Mouse (Mus musculus): ENCODE measurements around the gene Armcx3. TPM values are rescaled to one million over a fixed set of nuclear protein-coding genes. Genes with fewer than 3 reads are reported as not detected.
"Not testable (repeated sequence)": the region's sequence is repeated elsewhere in the genome, so short reads cannot be mapped to it uniquely, and the experiment has no call there.

The Armcx3 gene
- 0.42 TPM in 2 replicates for polyA plus RNA-seq (2012; rRNA removed)

- H3K36me3 ChIP-seq (ENCODE audit: control insufficient read depth, insufficient read depth, low read length) = no peaks in the 10 kb centered on the region
- 14% methylated on average over 46 of the region's 46 CpGs for WGBS
- TF ChIP-seq POLR2A (IDR thresholded peaks at IDR 0.05; ENCODE audit: low read depth, low read length) = no peak
- TF ChIP-seq CTCF (IDR thresholded peaks at IDR 0.05; ENCODE audit: extremely low read depth, insufficient read length, insufficient replicate concordance, low read depth, low read length) = no peak
- H3K27me3 ChIP-seq (ENCODE audit: control insufficient read depth, insufficient read depth, low read length) = no peaks in the 10 kb centered on the region
- H3K27ac ChIP-seq (ENCODE audit: insufficient read depth, low read depth, low read length) = no peak within 1 kb of the TSS; the same call in 1 of the 2 replicates
- H3K4me1 ChIP-seq (ENCODE audit: control insufficient read depth, insufficient read depth, insufficient read length, low read length) = no peaks in the 10 kb centered on the region
- peak within 1 kb of the TSS; percentile 91 for H3K4me3 ChIP-seq (ENCODE audit: low read depth, low read length)
Observed at GRCm38 (mm10) chrX:134756434-134757292, at the start of gene Armcx3. TSS of gene Armcx3 (plus strand) at chrX:134756595.

GRCm38 (mm10) chrX:134716863-134717262 is 39.5 kb upstream of the Armcx3 start:
- Histone ChIP-seq H3K27ac (ENCODE audit: insufficient read depth, low read depth, low read length) (no peak overlapping the region), H3K27me3 (ENCODE audit: control insufficient read depth, insufficient read depth, low read length) (no peaks in the 10 kb centered on the region), H3K4me1 (ENCODE audit: control insufficient read depth, insufficient read depth, insufficient read length, low read length) (no peaks in the 10 kb centered on the region), H3K36me3 (ENCODE audit: control insufficient read depth, insufficient read depth, low read length) (no peaks in the 10 kb centered on the region), H3K4me3 (ENCODE audit: low read depth, low read length) (no peak overlapping the region)
- TF ChIP-seq POLR2A (IDR thresholded peaks at IDR 0.05; ENCODE audit: low read depth, low read length) (no peak), CTCF (IDR thresholded peaks at IDR 0.05; ENCODE audit: extremely low read depth, insufficient read length, insufficient replicate concordance, low read depth, low read length) (no peak)
- 51% methylated on average over 3 of the region's 3 CpGs for WGBS

GRCm38 (mm10) chrX:134717752-134718308 is 38.6 kb upstream of the Armcx3 start, which contains the start of gene Armcx1:
TSS of gene Armcx1 (plus strand) at chrX:134717963.
- Histone ChIP-seq H3K4me3 (ENCODE audit: low read depth, low read length) (peak within 1 kb of the TSS; percentile 62), H3K4me1 (ENCODE audit: control insufficient read depth, insufficient read depth, insufficient read length, low read length) (no peaks in the 10 kb centered on the region), H3K36me3 (ENCODE audit: control insufficient read depth, insufficient read depth, low read length) (no peaks in the 10 kb centered on the region), H3K27me3 (ENCODE audit: control insufficient read depth, insufficient read depth, low read length) (no peaks in the 10 kb centered on the region), H3K27ac (ENCODE audit: insufficient read depth, low read depth, low read length) (no peak within 1 kb of the TSS)
- TF ChIP-seq CTCF (IDR thresholded peaks at IDR 0.05; ENCODE audit: extremely low read depth, insufficient read length, insufficient replicate concordance, low read depth, low read length) = no peak
- no peak for TF ChIP-seq POLR2A (IDR thresholded peaks at IDR 0.05; ENCODE audit: low read depth, low read length)
- 5% methylated on average over 16 of the region's 16 CpGs for whole genome bisulfite sequencing

- H3K4me3 ChIP-seq (ENCODE audit: low read depth, low read length) = peak overlapping the region; percentile 62
- no peak overlapping the region for H3K27ac ChIP-seq (ENCODE audit: insufficient read depth, low read depth, low read length)
- WGBS = 10% methylated on average over 14 of the region's 14 CpGs
- H3K36me3 ChIP-seq (ENCODE audit: control insufficient read depth, insufficient read depth, low read length) = no peaks in the 10 kb centered on the region
- no peaks in the 10 kb centered on the region for H3K4me1 ChIP-seq (ENCODE audit: control insufficient read depth, insufficient read depth, insufficient read length, low read length)
- H3K27me3 ChIP-seq (ENCODE audit: control insufficient read depth, insufficient read depth, low read length) = no peaks in the 10 kb centered on the region
- no peak for TF ChIP-seq CTCF (IDR thresholded peaks at IDR 0.05; ENCODE audit: extremely low read depth, insufficient read length, insufficient replicate concordance, low read depth, low read length)
- TF ChIP-seq POLR2A (IDR thresholded peaks at IDR 0.05; ENCODE audit: low read depth, low read length) = no peak
Observed at GRCm38 (mm10) chrX:134718524-134718923, 37.9 kb upstream of the Armcx3 start.

GRCm38 (mm10) chrX:134723762-134724161 is 32.6 kb upstream of the Armcx3 start:
- not testable (repeated sequence) for H3K4me3 ChIP-seq (ENCODE audit: low read depth, low read length); H3K36me3 ChIP-seq (ENCODE audit: control insufficient read depth, insufficient read depth, low read length); H3K27ac ChIP-seq (ENCODE audit: insufficient read depth, low read depth, low read length); H3K4me1 ChIP-seq (ENCODE audit: control insufficient read depth, insufficient read depth, insufficient read length, low read length); H3K27me3 ChIP-seq (ENCODE audit: control insufficient read depth, insufficient read depth, low read length)
- 46% methylated on average over 2 of the region's 2 CpGs for WGBS

- WGBS = 39% methylated on average over 4 of the region's 4 CpGs
- TF ChIP-seq CTCF (IDR thresholded peaks at IDR 0.05; ENCODE audit: extremely low read depth, insufficient read length, insufficient replicate concordance, low read depth, low read length) = no peak
- H3K27me3 ChIP-seq (ENCODE audit: control insufficient read depth, insufficient read depth, low read length) = no peaks in the 10 kb centered on the region
- H3K4me3 ChIP-seq (ENCODE audit: low read depth, low read length) = no peak overlapping the region
- H3K36me3 ChIP-seq (ENCODE audit: control insufficient read depth, insufficient read depth, low read length) = no peaks in the 10 kb centered on the region
- no peak overlapping the region for H3K27ac ChIP-seq (ENCODE audit: insufficient read depth, low read depth, low read length)
- H3K4me1 ChIP-seq (ENCODE audit: control insufficient read depth, insufficient read depth, insufficient read length, low read length) = no peaks in the 10 kb centered on the region
Observed at GRCm38 (mm10) chrX:134729778-134730177, 26.6 kb upstream of the Armcx3 start.

GRCm38 (mm10) chrX:134737796-134738195 is 18.6 kb upstream of the Armcx3 start:
- Histone ChIP-seq H3K4me3 (ENCODE audit: low read depth, low read length) (no peak overlapping the region), H3K36me3 (ENCODE audit: control insufficient read depth, insufficient read depth, low read length) (no peaks in the 10 kb centered on the region), H3K27ac (ENCODE audit: insufficient read depth, low read depth, low read length) (no peak overlapping the region), H3K4me1 (ENCODE audit: control insufficient read depth, insufficient read depth, insufficient read length, low read length) (no peaks in the 10 kb centered on the region), H3K27me3 (ENCODE audit: control insufficient read depth, insufficient read depth, low read length) (no peaks in the 10 kb centered on the region)
- TF ChIP-seq CTCF (IDR thresholded peaks at IDR 0.05; ENCODE audit: extremely low read depth, insufficient read length, insufficient replicate concordance, low read depth, low read length) (no peak), POLR2A (IDR thresholded peaks at IDR 0.05; ENCODE audit: low read depth, low read length) (no peak)
- 100% methylated on average over 1 of the region's 1 CpGs for WGBS

Measured in small intestine, adult 2 months (tissue).